Mouse (Mus musculus): Measurements from ENCODE around the gene Wbp2.

GRCm38 (mm10) chr11:116045173-116045572 is 41.6 kb downstream of the Wbp2 start:
- TF ChIP-seq CTCF (IDR thresholded peaks at IDR 0.05; ENCODE audit: extremely low read depth, insufficient read depth, insufficient read length, insufficient replicate concordance) (no peak), POLR2A (IDR thresholded peaks at IDR 0.05; ENCODE audit: low read depth, low read length) (no peak)

All from spleen, adult 2 months (tissue).